Mouse (Mus musculus) myocyte (in vitro differentiated cells): ENCODE data around the gene Pbx3. TPM values are rescaled to one million over a fixed set of nuclear protein-coding genes. Genes with fewer than 3 reads are reported as not detected.

ENCODE experiments used
- H3K27me3 ChIP-seq: one replicate; pipeline ENCODE4 v1.6.1; 2011; ENCODE audit not compliant: control insufficient read depth, insufficient read depth, insufficient read length
- H3K36me3 ChIP-seq: one replicate; pipeline ENCODE4 v1.6.1; 2011; ENCODE audit not compliant: control insufficient read depth, insufficient read depth
- H3K4me2 ChIP-seq: one replicate; pipeline ENCODE4 v1.6.1; 2011; ENCODE audit warnings: low read depth, control low read depth
- H3K4me3 ChIP-seq: one replicate; pipeline ENCODE4 v1.5.1; 2011; ENCODE audit warnings: mild to moderate bottlenecking, control low read depth, moderate library complexity
- H3K79me2 ChIP-seq: one replicate; pipeline ENCODE4 v1.6.1; 2011; ENCODE audit not compliant: control insufficient read depth, insufficient read depth
- H3ac ChIP-seq: one replicate; pipeline ENCODE4 v1.6.1; 2011; ENCODE audit not compliant: control insufficient read depth, insufficient read length
- CEBPB ChIP-seq: IDR thresholded peaks from 2 replicates; pipeline ENCODE4 v1.6.1; 2011; ENCODE audit warnings: mild to moderate bottlenecking, moderate library complexity; ENCODE audit not compliant: poor library complexity, insufficient read depth, severe bottlenecking
- E2F4 ChIP-seq: IDR thresholded peaks from one replicate; pipeline ENCODE4 v1.6.1; 2011; ENCODE audit warnings: mild to moderate bottlenecking, control low read depth, moderate library complexity; ENCODE audit not compliant: insufficient read depth
- MAX ChIP-seq: IDR thresholded peaks from one replicate; pipeline ENCODE4 v1.6.1; 2011; ENCODE audit warnings: low read depth, mild to moderate bottlenecking, control low read depth
- MYOD1 ChIP-seq, 3 experiments: IDR thresholded peaks; one replicate each; pipeline ENCODE4 v1.6.1; 2011; ENCODE audit warnings: control low read depth in 2 of 3, low read depth in 2 of 3, mild to moderate bottlenecking in 2 of 3, moderate library complexity in 1 of 3; ENCODE audit not compliant: insufficient read length in 2 of 3, control insufficient read depth in 1 of 3
- MYOG ChIP-seq, 3 experiments: IDR thresholded peaks; one replicate each; pipeline ENCODE4 v1.6.1; 2011; ENCODE audit warnings: control low read depth in 2 of 3, low read depth in 2 of 3, mild to moderate bottlenecking in 2 of 3; ENCODE audit not compliant: insufficient read length in 2 of 3, control insufficient read depth in 1 of 3, insufficient read depth in 1 of 3
- POLR2A ChIP-seq: IDR thresholded peaks from one replicate; pipeline ENCODE4 v1.6.1; 2011; ENCODE audit warnings: low read depth, mild to moderate bottlenecking, control low read depth, moderate library complexity; ENCODE audit not compliant: insufficient read length
- POLR2AphosphoS2 ChIP-seq: IDR thresholded peaks from one replicate; pipeline ENCODE4 v1.6.1; 2011; ENCODE audit warnings: low read depth, control low read depth; ENCODE audit not compliant: insufficient read length
- REST ChIP-seq: IDR thresholded peaks from one replicate; pipeline ENCODE4 v1.6.1; 2011; ENCODE audit warnings: mild to moderate bottlenecking, control low read depth, moderate library complexity; ENCODE audit not compliant: insufficient read depth, insufficient read length
- SRF ChIP-seq: IDR thresholded peaks from one replicate; pipeline ENCODE4 v1.6.1; 2011; ENCODE audit warnings: low read depth; ENCODE audit not compliant: control insufficient read depth, insufficient read length
- TCF12 ChIP-seq: IDR thresholded peaks from one replicate; pipeline ENCODE4 v1.6.1; 2011; ENCODE audit warnings: mild to moderate bottlenecking, control low read depth; ENCODE audit not compliant: poor library complexity, insufficient read depth, severe bottlenecking
- TCF3 ChIP-seq: IDR thresholded peaks from one replicate; pipeline ENCODE4 v1.6.1; 2011; ENCODE audit warnings: low read depth, control low read depth; ENCODE audit not compliant: insufficient read length
- USF1 ChIP-seq: IDR thresholded peaks from one replicate; pipeline ENCODE4 v1.6.1; 2011; ENCODE audit warnings: low read depth, mild to moderate bottlenecking, control low read depth, moderate library complexity
- polyA plus RNA-seq: library from polyadenylated mRNA; unstranded; fragments of >200 nt; fragmentation: generic; extraction: Trizol; gene quantifications from one replicate; pipeline ENCODE4 v1.2.1, GENCODE M21; 2012; ENCODE audit warnings: missing spikeins

Gene Pbx3
- polyA plus RNA-seq, 1 experiment: 6.1 TPM

GRCm38 (mm10) chr2:34234274-34234673 is 138.7 kb downstream of the Pbx3 start:
- Histone ChIP-seq H3K27me3 (no peaks in the 10 kb centered on the region), H3K4me2 (no peak overlapping the region), H3ac (no peak overlapping the region), H3K36me3 (no peaks in the 10 kb centered on the region), H3K4me3 (no peak overlapping the region), H3K79me2 (no peaks in the 10 kb centered on the region)
- no peak for TF ChIP-seq REST
- no peak for TF ChIP-seq USF1
- no peak for TF ChIP-seq MAX
- TF ChIP-seq E2F4: no peak
- no peak for TF ChIP-seq POLR2A
- no peak for TF ChIP-seq MYOD1 (IDR thresholded peaks at IDR 0.05; ENCODE audit: control insufficient read depth in 1 of 3, insufficient read length in 2 of 3, low read depth in 2 of 3)
- TF ChIP-seq POLR2AphosphoS2: no peak
- no peak for TF ChIP-seq TCF3
- TF ChIP-seq TCF12: no peak
- no peak for TF ChIP-seq MYOG (IDR thresholded peaks at IDR 0.05; ENCODE audit: control insufficient read depth in 1 of 3, insufficient read depth in 1 of 3, insufficient read length in 2 of 3, low read depth in 2 of 3)
- no peak for TF ChIP-seq SRF
- TF ChIP-seq CEBPB: no peak

GRCm38 (mm10) chr2:34233271-34233670 is 139.7 kb downstream of the Pbx3 start:
- no peak for TF ChIP-seq MAX
- no peak for TF ChIP-seq MYOG (IDR thresholded peaks at IDR 0.05; ENCODE audit: control insufficient read depth in 1 of 3, insufficient read depth in 1 of 3, insufficient read length in 2 of 3, low read depth in 2 of 3)
- TF ChIP-seq TCF12: no peak
- TF ChIP-seq TCF3: no peak
- no peak for TF ChIP-seq POLR2A
- no peak for TF ChIP-seq E2F4
- no peak for TF ChIP-seq SRF
- TF ChIP-seq USF1: no peak
- TF ChIP-seq REST: no peak
- Histone ChIP-seq H3ac (no peak overlapping the region), H3K4me3 (no peak overlapping the region), H3K27me3 (no peaks in the 10 kb centered on the region), H3K4me2 (no peak overlapping the region), H3K79me2 (no peaks in the 10 kb centered on the region), H3K36me3 (no peaks in the 10 kb centered on the region)

- no peak overlapping the region for H3ac ChIP-seq
- TF ChIP-seq MAX: no peak
- no peak for TF ChIP-seq POLR2AphosphoS2
- no peak for TF ChIP-seq SRF
- no peak for TF ChIP-seq USF1
- no peak for TF ChIP-seq REST
- TF ChIP-seq MYOG (IDR thresholded peaks at IDR 0.05; ENCODE audit: control insufficient read depth in 1 of 3, insufficient read depth in 1 of 3, insufficient read length in 2 of 3, low read depth in 2 of 3): no peak
- no peak for TF ChIP-seq MYOD1 (IDR thresholded peaks at IDR 0.05; ENCODE audit: control insufficient read depth in 1 of 3, insufficient read length in 2 of 3, low read depth in 2 of 3)
- TF ChIP-seq TCF3: no peak
- no peak for TF ChIP-seq E2F4
- no peak for TF ChIP-seq CEBPB
- TF ChIP-seq POLR2A: no peak
- TF ChIP-seq TCF12: no peak
- H3K4me2 ChIP-seq: no peak overlapping the region
- H3K4me3 ChIP-seq: no peak overlapping the region
- no peaks in the 10 kb centered on the region for H3K27me3 ChIP-seq
- no peaks in the 10 kb centered on the region for H3K36me3 ChIP-seq
- H3K79me2 ChIP-seq: no peaks in the 10 kb centered on the region
Observed at GRCm38 (mm10) chr2:34227688-34228087, 145.3 kb downstream of the Pbx3 start.

- Histone ChIP-seq H3K4me2 (no peak overlapping the region), H3K4me3 (no peak overlapping the region), H3K36me3 (no peaks in the 10 kb centered on the region), H3K27me3 (no peaks in the 10 kb centered on the region), H3ac (no peak overlapping the region), H3K79me2 (no peaks in the 10 kb centered on the region)
- TF ChIP-seq E2F4: no peak
Observed at GRCm38 (mm10) chr2:34225470-34225869, 147.5 kb downstream of the Pbx3 start.

GRCm38 (mm10) chr2:34221477-34221876 is 151.5 kb downstream of the Pbx3 start:
- Histone ChIP-seq H3K36me3 (no peaks in the 10 kb centered on the region), H3K79me2 (no peaks in the 10 kb centered on the region), H3K27me3 (no peaks in the 10 kb centered on the region), H3K4me3 (no peak overlapping the region), H3K4me2 (no peak overlapping the region), H3ac (no peak overlapping the region)
- TF ChIP-seq MAX (no peak), USF1 (no peak), SRF (no peak), POLR2AphosphoS2 (no peak)
